Mouse (Mus musculus) G1E (cell line): Measurements from ENCODE around the gene Phf21b. TPM values are rescaled to one million over a fixed set of nuclear protein-coding genes. Genes with fewer than 3 reads are reported as not detected.
"Not testable (repeated sequence)": the region's sequence is repeated elsewhere in the genome, so short reads cannot be mapped to it uniquely, and the experiment has no call there.

Source experiments
- ATAC-seq: 2 replicates; pipeline ENCODE4 v1.8.0; 2016; ENCODE audit warnings: mild to moderate bottlenecking; ENCODE audit not compliant: insufficient number of reproducible peaks, poor library complexity, low FRiP score, severe bottlenecking; ENCODE audit errors: extremely low read depth
- DNase-seq: peaks from one replicate; pipeline ENCODE4 v3.0.0; 2012; ENCODE audit warnings: low spot score
- H3K27me3 ChIP-seq: 2 replicates; pipeline ENCODE4 v1.6.1; 2012; ENCODE audit warnings: mild to moderate bottlenecking, low read length, inconsistent platforms; ENCODE audit not compliant: insufficient read depth
- H3K36me3 ChIP-seq: replicated peaks from 2 replicates; pipeline ENCODE3; 2012; ENCODE audit warnings: mild to moderate bottlenecking, inconsistent platforms
- H3K4me1 ChIP-seq: 2 replicates; pipeline ENCODE4 v1.6.1; 2012; ENCODE audit warnings: low read depth, low read length, inconsistent platforms, mixed read lengths; ENCODE audit not compliant: insufficient read depth
- H3K4me3 ChIP-seq: 2 replicates; pipeline ENCODE4 v1.5.1; 2012; ENCODE audit warnings: low read depth, mild to moderate bottlenecking, inconsistent platforms, low read length, moderate library complexity, mixed read lengths
- H3K9me3 ChIP-seq: replicated peaks from 2 replicates; pipeline ENCODE4 v1.6.1; 2012; ENCODE audit warnings: inconsistent platforms
- CTCF ChIP-seq: IDR thresholded peaks from 2 replicates; pipeline ENCODE4 v1.5.1; 2012; ENCODE audit warnings: low read depth, low read length, inconsistent platforms, mixed read lengths
- GATA1 ChIP-seq: IDR thresholded peaks from 2 replicates; pipeline ENCODE4 v1.6.1; 2012; ENCODE audit warnings: borderline replicate concordance, low read length, inconsistent platforms, mixed read lengths
- GATA2 ChIP-seq: IDR thresholded peaks from 2 replicates; pipeline ENCODE4 v1.6.1; 2012; ENCODE audit warnings: low read depth, low read length, inconsistent platforms, borderline replicate concordance
- POLR2AphosphoS5 ChIP-seq: IDR thresholded peaks from 2 replicates; pipeline ENCODE4 v1.6.1; 2012; ENCODE audit warnings: low read depth, low read length, inconsistent platforms; ENCODE audit not compliant: insufficient replicate concordance
- TAL1 ChIP-seq: conservative IDR thresholded peaks from 2 replicates; pipeline ENCODE4 v1.6.1; 2012; ENCODE audit warnings: low read depth, low read length, inconsistent platforms, mixed read lengths
- polyA plus RNA-seq: library from polyadenylated mRNA; stranded (reverse); fragments of >175 nt; gene quantifications from 2 replicates; pipeline ENCODE4 v1.2.3, GENCODE M21; 2012
- total RNA-seq, 2 experiments: library from RNA; stranded (forward) in 1 of 2; stranded (reverse) in 1 of 2; fragments of 200-1000 nt in 1 of 2; fragments of >200 nt in 1 of 2; fragmentation: Nextera tagmentation in 1 of 2; gene quantifications; 2 replicates each; pipeline ENCODE4 v1.2.3; 2014 to 2017

The Phf21b gene
- total and polyA plus RNA-seq, 3 experiments, result 0.27 TPM; not detected in 2

- Histone ChIP-seq H3K9me3 (peaks cover 81% of the 10 kb centered on the region), H3K4me3 (no peak overlapping the region; the same call in 1 of the 2 replicates), H3K4me1 (no peaks in the 10 kb centered on the region), H3K36me3 (no peaks in the 10 kb centered on the region), H3K27me3 (no peaks in the 10 kb centered on the region)
- no peak for ATAC-seq
- TF ChIP-seq POLR2AphosphoS5 (no peak), CTCF (no peak), TAL1 (no peak), GATA2 (no peak), GATA1 (no peak)
- DNase-seq, result no peak
Measured at GRCm38 (mm10) chr15:84769641-84770341, 86.1 kb downstream of the Phf21b start.

GRCm38 (mm10) chr15:84768531-84768930, 87.3 kb downstream of the Phf21b start:
- not testable (repeated sequence) for H3K4me3 ChIP-seq, ATAC-seq, H3K27me3 ChIP-seq, H3K4me1 ChIP-seq, H3K36me3 ChIP-seq, DNase-seq
- peaks cover 87% of the 10 kb centered on the region for H3K9me3 ChIP-seq

GRCm38 (mm10) chr15:84766621-84767020, 89.2 kb downstream of the Phf21b start:
- H3K36me3 ChIP-seq, result no peaks in the 10 kb centered on the region
- peaks cover 85% of the 10 kb centered on the region for H3K9me3 ChIP-seq
- H3K4me1 ChIP-seq, result no peaks in the 10 kb centered on the region
- no peak for TF ChIP-seq POLR2AphosphoS5
- no peak for TF ChIP-seq GATA2
- TF ChIP-seq TAL1, result no peak
- TF ChIP-seq GATA1, result no peak
- TF ChIP-seq CTCF, result no peak
- no peak overlapping the region for H3K4me3 ChIP-seq
- H3K27me3 ChIP-seq, result no peaks in the 10 kb centered on the region
- no peak for ATAC-seq
- no peak for DNase-seq

- DNase-seq (no peak), ATAC-seq (no peak)
- H3K36me3 ChIP-seq, result no peaks in the 10 kb centered on the region
- no peak overlapping the region for H3K4me3 ChIP-seq
- no peaks in the 10 kb centered on the region for H3K27me3 ChIP-seq
- H3K4me1 ChIP-seq, result no peaks in the 10 kb centered on the region
- peaks cover 88% of the 10 kb centered on the region for H3K9me3 ChIP-seq
- TF ChIP-seq POLR2AphosphoS5 (no peak), GATA2 (no peak), GATA1 (no peak), TAL1 (no peak), CTCF (no peak)
Measured at GRCm38 (mm10) chr15:84763423-84763812, 92.4 kb downstream of the Phf21b start.

GRCm38 (mm10) chr15:84762712-84763422, 93.0 kb downstream of the Phf21b start:
- Histone ChIP-seq H3K36me3 (no peaks in the 10 kb centered on the region), H3K4me3 (no peak overlapping the region), H3K9me3 (peaks cover 93% of the 10 kb centered on the region), H3K4me1 (no peaks in the 10 kb centered on the region), H3K27me3 (no peaks in the 10 kb centered on the region)
- DNase-seq (no peak), ATAC-seq (no peak)
- TF ChIP-seq GATA2 (no peak), TAL1 (no peak)

- TF ChIP-seq TAL1 (no peak), CTCF (no peak), GATA1 (no peak), POLR2AphosphoS5 (no peak), GATA2 (no peak)
- Histone ChIP-seq H3K4me1 (no peaks in the 10 kb centered on the region), H3K9me3 (peaks cover 94% of the 10 kb centered on the region), H3K4me3 (no peak overlapping the region), H3K27me3 (no peaks in the 10 kb centered on the region), H3K36me3 (no peaks in the 10 kb centered on the region)
- ATAC-seq (no peak), DNase-seq (no peak)
Measured at GRCm38 (mm10) chr15:84758493-84758892, 97.4 kb downstream of the Phf21b start.
